Mouse (Mus musculus) MEL (cell line): ENCODE results near the gene Kctd6. TPM values are rescaled to one million over a fixed set of nuclear protein-coding genes. Genes with fewer than 3 reads are reported as not detected.

Experiments
- DNase-seq: peaks from one replicate; pipeline ENCODE4 v3.0.0; 2011; ENCODE audit warnings: low read depth, low spot score
- H3K27ac ChIP-seq: 2 replicates; pipeline ENCODE4 v1.5.1; 2012; ENCODE audit warnings: low read depth, mild to moderate bottlenecking, control low read depth, low read length, moderate library complexity; ENCODE audit not compliant: control insufficient read depth
- H3K27me3 ChIP-seq, 2 experiments: fragments of 150-350 bp in 1 of 2; sonication (generic) in 1 of 2; 2 replicates each; pipeline ENCODE4 v1.6.1; 2012; ENCODE audit warnings: low read length in 2 of 2, mild to moderate bottlenecking in 2 of 2, improper control_type of control experiment in 1 of 2, moderate library complexity in 1 of 2; ENCODE audit not compliant: insufficient read depth in 2 of 2, control insufficient read depth in 1 of 2
- H3K36me3 ChIP-seq, 2 experiments: 2 replicates each; pipeline ENCODE4 v1.6.1; 2012 to 2014; ENCODE audit warnings: low read length in 2 of 2, improper control_type of control experiment in 1 of 2, inconsistent platforms in 1 of 2, mild to moderate bottlenecking in 1 of 2; ENCODE audit not compliant: insufficient read depth in 2 of 2, control insufficient read depth in 1 of 2
- H3K4me1 ChIP-seq, 2 experiments: fragments of 150-350 bp in 1 of 2; sonication (generic) in 1 of 2; 2 replicates each; pipeline ENCODE4 v1.6.1; 2012; ENCODE audit warnings: low read length in 2 of 2, improper control_type of control experiment in 1 of 2, mild to moderate bottlenecking in 1 of 2; ENCODE audit not compliant: insufficient read depth in 2 of 2, control insufficient read depth in 1 of 2
- H3K4me3 ChIP-seq, 2 experiments: fragments of 150-350 bp in 1 of 2; sonication (generic) in 1 of 2; 2 replicates each; pipeline ENCODE4 v1.5.1; 2012; ENCODE audit warnings: low read depth in 2 of 2, low read length in 2 of 2, mild to moderate bottlenecking in 2 of 2, moderate library complexity in 2 of 2, control low read depth in 1 of 2, improper control_type of control experiment in 1 of 2; ENCODE audit not compliant: control insufficient read depth in 1 of 2, insufficient read depth in 1 of 2
- H3K79me2 ChIP-seq: 2 replicates; pipeline ENCODE4 v1.6.1; 2012; ENCODE audit warnings: mild to moderate bottlenecking, low read length, moderate library complexity; ENCODE audit not compliant: control insufficient read depth, poor library complexity, insufficient read depth
- H3K9ac ChIP-seq: 2 replicates; pipeline ENCODE4 v1.6.1; 2012; ENCODE audit warnings: low read depth, mild to moderate bottlenecking, control low read depth, low read length, moderate library complexity; ENCODE audit not compliant: control insufficient read depth, poor library complexity, severe bottlenecking
- H3K9me3 ChIP-seq: fragments of 150-350 bp; sonication (generic); replicated peaks from 2 replicates; pipeline ENCODE4 v1.6.1; 2012; ENCODE audit warnings: mild to moderate bottlenecking, low read length, improper control_type of control experiment, moderate library complexity; ENCODE audit not compliant: insufficient read depth
- BHLHE40 ChIP-seq: IDR thresholded peaks from 2 replicates; pipeline ENCODE4 v1.6.1; 2012; ENCODE audit warnings: low read depth, mild to moderate bottlenecking, inconsistent platforms, low read length, improper control_type of control experiment, borderline replicate concordance
- CHD1 ChIP-seq: IDR thresholded peaks from 2 replicates; pipeline ENCODE4 v1.6.1; 2012; ENCODE audit warnings: low read depth, mild to moderate bottlenecking, inconsistent platforms, low read length, improper control_type of control experiment
- CTCF ChIP-seq, 3 experiments: IDR thresholded peaks in 2 of 3; conservative IDR thresholded peaks in 1 of 3; 2 replicates each; pipeline ENCODE4 v1.5.1; 2011 to 2012; ENCODE audit warnings: low read length in 3 of 3, low read depth in 2 of 3, mild to moderate bottlenecking in 2 of 3, improper control_type of control experiment in 1 of 3, inconsistent platforms in 1 of 3, mixed read lengths in 1 of 3, moderate library complexity in 1 of 3; ENCODE audit not compliant: control insufficient read depth in 1 of 3, insufficient read depth in 1 of 3, poor library complexity in 1 of 3, severe bottlenecking in 1 of 3
- E2F4 ChIP-seq: IDR thresholded peaks from 2 replicates; pipeline ENCODE4 v1.6.1; 2011; ENCODE audit warnings: low read depth, low read length, improper control_type of control experiment, borderline replicate concordance
- EP300 ChIP-seq, 2 experiments: IDR thresholded peaks; 2 replicates each; pipeline ENCODE4 v1.6.1; 2011; ENCODE audit warnings: improper control_type of control experiment in 2 of 2, low read length in 2 of 2, low read depth in 1 of 2, mild to moderate bottlenecking in 1 of 2
- ETS1 ChIP-seq: IDR thresholded peaks from 2 replicates; pipeline ENCODE4 v1.6.1; 2012; ENCODE audit warnings: low read depth, mild to moderate bottlenecking, inconsistent platforms, low read length, improper control_type of control experiment, moderate library complexity
- JUND ChIP-seq: IDR thresholded peaks from 2 replicates; pipeline ENCODE4 v1.6.1; 2011; ENCODE audit warnings: low read depth, mild to moderate bottlenecking, improper control_type of control experiment, low read length
- KAT2A ChIP-seq: conservative IDR thresholded peaks from 2 replicates; pipeline ENCODE4 v1.6.1; 2012; ENCODE audit warnings: low read depth, low read length, improper control_type of control experiment, inconsistent platforms
- MAFK ChIP-seq: IDR thresholded peaks from 2 replicates; pipeline ENCODE4 v1.6.1; 2011; ENCODE audit warnings: low read depth, mild to moderate bottlenecking, low read length, improper control_type of control experiment, borderline replicate concordance
- MAX ChIP-seq: IDR thresholded peaks from 2 replicates; pipeline ENCODE4 v1.6.1; 2011; ENCODE audit warnings: low read length, improper control_type of control experiment
- MAZ ChIP-seq: IDR thresholded peaks from 2 replicates; pipeline ENCODE4 v1.6.1; 2012; ENCODE audit warnings: low read depth, mild to moderate bottlenecking, inconsistent platforms, low read length, improper control_type of control experiment
- NELFE ChIP-seq: IDR thresholded peaks from 2 replicates; pipeline ENCODE4 v1.6.1; 2011; ENCODE audit warnings: low read depth, low read length, improper control_type of control experiment
- POLR2A ChIP-seq, 2 experiments: IDR thresholded peaks; 2 replicates each; pipeline ENCODE4 v1.6.1; 2011 to 2012; ENCODE audit warnings: low read length in 2 of 2, mild to moderate bottlenecking in 2 of 2, control low read depth in 1 of 2, improper control_type of control experiment in 1 of 2, low read depth in 1 of 2, moderate library complexity in 1 of 2; ENCODE audit not compliant: control insufficient read depth in 1 of 2, insufficient read depth in 1 of 2, poor library complexity in 1 of 2
- POLR2AphosphoS2 ChIP-seq: IDR thresholded peaks from 2 replicates; pipeline ENCODE4 v1.6.1; 2011; ENCODE audit warnings: low read length, improper control_type of control experiment
- POLR2AphosphoS5 ChIP-seq: IDR thresholded peaks from 2 replicates; pipeline ENCODE4 v1.6.1; 2012; ENCODE audit warnings: low read depth, borderline replicate concordance, mild to moderate bottlenecking, inconsistent platforms, low read length, moderate library complexity, mixed read lengths
- RAD21 ChIP-seq: IDR thresholded peaks from 2 replicates; pipeline ENCODE4 v1.6.1; 2011; ENCODE audit warnings: mild to moderate bottlenecking, low read depth, low read length, improper control_type of control experiment
- RCOR1 ChIP-seq: IDR thresholded peaks from 2 replicates; pipeline ENCODE4 v1.6.1; 2012; ENCODE audit warnings: low read depth, mild to moderate bottlenecking, inconsistent platforms, low read length, improper control_type of control experiment
- SIN3A ChIP-seq: IDR thresholded peaks from 2 replicates; pipeline ENCODE4 v1.6.1; 2012; ENCODE audit warnings: low read length, improper control_type of control experiment, inconsistent platforms
- TAL1 ChIP-seq: IDR thresholded peaks from 2 replicates; pipeline ENCODE4 v1.6.1; 2012; ENCODE audit warnings: mild to moderate bottlenecking, inconsistent platforms, low read length, moderate library complexity, mixed read lengths
- UBTF ChIP-seq: IDR thresholded peaks from 2 replicates; pipeline ENCODE4 v1.6.1; 2012; ENCODE audit warnings: low read depth, mild to moderate bottlenecking, inconsistent platforms, low read length, improper control_type of control experiment, moderate library complexity, borderline replicate concordance; ENCODE audit not compliant: insufficient read depth
- USF1 ChIP-seq: IDR thresholded peaks from 2 replicates; pipeline ENCODE4 v1.6.1; 2014; ENCODE audit warnings: low read depth, mild to moderate bottlenecking, inconsistent platforms, low read length, improper control_type of control experiment, moderate library complexity
- ZC3H11A ChIP-seq: IDR thresholded peaks from 2 replicates; pipeline ENCODE4 v1.6.1; 2012; ENCODE audit warnings: low read depth, mild to moderate bottlenecking, inconsistent platforms, low read length, improper control_type of control experiment
- ZKSCAN1 ChIP-seq: IDR thresholded peaks from 2 replicates; pipeline ENCODE4 v1.6.1; 2012; ENCODE audit warnings: low read depth, mild to moderate bottlenecking, inconsistent platforms, low read length, improper control_type of control experiment, moderate library complexity
- polyA plus RNA-seq, 2 experiments: library from polyadenylated mRNA; stranded (reverse) in 1 of 2; unstranded in 1 of 2; fragments of >175 nt in 1 of 2; fragments of >200 nt in 1 of 2; gene quantifications; 2 replicates each; pipeline versions ENCODE4 v1.2.1 to v1.2.4; 2012; ENCODE audit warnings: low replicate concordance in 2 of 2, low read depth in 1 of 2; ENCODE audit not compliant: insufficient read length in 2 of 2, insufficient read depth in 1 of 2, missing spikeins in 1 of 2
- total RNA-seq: library from RNA; depleted of rRNA; stranded (reverse); fragments of 300-350 nt; gene quantifications from 2 replicates; pipeline ENCODE4 v1.2.3, GENCODE M21; 2012

Kctd6 gene
- total and polyA plus RNA-seq, 3 experiments, result 3.6 to 5.5 TPM; not detected in 1

DNA sequence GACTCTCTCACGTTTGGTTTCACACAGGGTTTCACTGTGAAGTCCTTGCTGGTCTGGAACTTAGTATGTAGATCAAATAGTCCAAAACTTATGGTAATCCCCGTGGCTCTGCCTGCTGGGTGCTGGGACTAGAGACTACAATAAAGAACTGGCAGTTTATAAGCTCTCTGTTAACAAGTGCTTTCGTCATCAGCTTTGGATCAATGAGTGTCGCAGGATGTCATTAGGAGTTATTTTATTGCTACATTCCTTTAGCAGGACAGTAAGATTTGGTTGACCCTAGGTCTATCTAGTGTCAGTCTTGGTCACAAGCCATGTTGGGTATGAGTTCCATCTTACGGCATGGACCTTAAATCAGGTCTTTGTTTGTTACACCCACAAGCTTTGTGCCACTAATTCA is 46.3 kb downstream of the Kctd6 start:
- Histone ChIP-seq H3K9me3 (no peaks in the 10 kb centered on the region), H3K27me3 (no peaks in the 10 kb centered on the region; a peak in 1 of 4 replicates), H3K4me1 (no peaks in the 10 kb centered on the region), H3K9ac (no peak overlapping the region), H3K79me2 (no peaks in the 10 kb centered on the region), H3K36me3 (no peaks in the 10 kb centered on the region), H3K4me3 (no peak overlapping the region), H3K27ac (no peak overlapping the region)
- no peak for DNase-seq
- TF ChIP-seq POLR2A (IDR thresholded peaks at IDR 0.05; ENCODE audit: control insufficient read depth in 1 of 2, insufficient read depth in 1 of 2, low read depth in 1 of 2, low read length in 2 of 2, poor library complexity in 1 of 2), result no peak
- TF ChIP-seq POLR2AphosphoS2, result no peak
- TF ChIP-seq UBTF, result no peak
- no peak for TF ChIP-seq CTCF (IDR thresholded peaks at IDR 0.05 in 2 of 3, conservative IDR thresholded peaks at IDR 0.05 in 1 of 3; ENCODE audit: control insufficient read depth in 1 of 3, insufficient read depth in 1 of 3, low read depth in 2 of 3, low read length in 3 of 3, poor library complexity in 1 of 3, severe bottlenecking in 1 of 3)
- TF ChIP-seq USF1, result no peak
- no peak for TF ChIP-seq CHD1
- no peak for TF ChIP-seq TAL1
- TF ChIP-seq E2F4, result no peak
- no peak for TF ChIP-seq MAFK
- no peak for TF ChIP-seq EP300 (IDR thresholded peaks at IDR 0.05; ENCODE audit: low read depth in 1 of 2, low read length in 2 of 2)
- no peak for TF ChIP-seq MAZ
- no peak for TF ChIP-seq RCOR1
- TF ChIP-seq JUND, result no peak
- no peak for TF ChIP-seq MAX
- no peak for TF ChIP-seq ZKSCAN1
- no peak for TF ChIP-seq KAT2A

- H3K9ac ChIP-seq, result no peak overlapping the region
- H3K9me3 ChIP-seq, result no peaks in the 10 kb centered on the region
- DNase-seq, result no peak
- H3K27me3 ChIP-seq, result peaks cover 0 to 1% of the 10 kb centered on the region in 2 experiments; a peak in 1 of 4 replicates
- no peaks in the 10 kb centered on the region for H3K79me2 ChIP-seq
- no peak overlapping the region for H3K4me3 ChIP-seq
- no peak for TF ChIP-seq CHD1
- TF ChIP-seq KAT2A, result no peak
- no peak for TF ChIP-seq POLR2AphosphoS5
- no peak for TF ChIP-seq ZC3H11A
- no peak for TF ChIP-seq MAZ
- no peak for TF ChIP-seq POLR2AphosphoS2
- TF ChIP-seq SIN3A, result no peak
- TF ChIP-seq BHLHE40, result no peak
- no peak for TF ChIP-seq ETS1
- TF ChIP-seq NELFE, result no peak
- no peak for TF ChIP-seq RAD21
- TF ChIP-seq, all 39 proteins: peak for 0
- no peaks in the 10 kb centered on the region for H3K4me1 ChIP-seq
- no peaks in the 10 kb centered on the region for H3K36me3 ChIP-seq
- H3K27ac ChIP-seq, result no peak overlapping the region
Observed at GRCm38 (mm10) chr14:8262242-8262641, 48.3 kb downstream of the Kctd6 start.
